Mouse (Mus musculus) ES-Bruce4 (cell line): Measurements from ENCODE around the gene Fli1.

Source experiments
- CTCF ChIP-seq: IDR thresholded peaks from one replicate; pipeline ENCODE4 v1.8.1; 2011; ENCODE audit warnings: low read depth, low read length
- EP300 ChIP-seq: IDR thresholded peaks from 2 replicates; pipeline ENCODE4 v1.6.1; 2011; ENCODE audit warnings: low read depth, low read length; ENCODE audit not compliant: insufficient read depth
- POLR2A ChIP-seq: IDR thresholded peaks from one replicate; pipeline ENCODE4 v1.8.1; 2011; ENCODE audit warnings: low read length; ENCODE audit not compliant: insufficient read depth

- TF ChIP-seq CTCF (no peak), POLR2A (no peak), EP300 (no peak)
These were observed 111.6 kb downstream of the Fli1 start for GRCm38 (mm10) chr9:32431061-32431460.
